Mouse (Mus musculus): Measurements from ENCODE around the gene Rph3al.

DNA sequence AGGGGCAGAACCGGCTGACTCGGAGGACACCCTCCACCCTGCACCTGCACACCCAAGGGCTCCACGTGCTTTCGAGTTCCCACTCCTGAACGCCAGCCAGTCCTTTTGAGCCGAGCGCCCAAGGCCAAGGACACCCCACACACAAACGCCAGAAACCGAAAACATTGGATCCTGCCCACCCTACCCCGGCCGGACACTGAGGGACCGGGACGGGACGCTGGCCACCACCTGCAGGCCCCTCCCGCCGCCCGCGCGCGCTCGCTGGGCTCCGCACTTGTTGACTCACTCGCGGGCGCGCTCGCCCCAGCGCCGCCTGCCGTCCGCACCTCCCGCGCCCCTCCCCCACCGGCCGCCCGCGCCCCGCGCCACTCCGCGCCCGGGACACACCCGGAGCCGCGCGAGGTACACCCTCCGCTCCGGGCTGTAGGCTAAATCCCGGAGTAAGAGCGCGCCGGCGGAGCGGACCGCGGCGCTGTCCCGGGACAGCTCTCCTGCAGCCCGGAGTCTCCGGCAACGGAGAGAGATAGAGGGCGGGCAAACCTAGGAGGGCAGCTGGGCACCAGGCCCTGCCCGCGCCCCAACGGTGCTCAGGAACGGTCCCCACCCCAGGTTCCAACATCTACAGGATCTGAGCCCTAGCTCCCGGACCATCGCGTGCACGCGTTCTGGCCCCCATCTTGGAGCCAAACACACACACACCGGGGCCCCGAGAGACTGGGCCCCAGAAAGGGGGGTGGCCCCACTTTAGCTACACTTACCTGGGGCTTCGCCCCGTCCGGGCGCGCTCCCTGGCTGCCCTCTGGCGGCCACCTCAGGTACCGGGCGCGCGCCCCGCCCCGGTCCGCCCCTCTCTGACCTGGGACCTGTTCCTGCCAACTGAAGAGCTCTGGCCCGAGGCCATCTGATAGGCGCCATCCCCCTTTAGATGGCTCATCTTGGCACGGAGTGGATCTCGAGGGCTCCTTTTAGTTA, 28.5 kb upstream of the Rph3al start:
- TF ChIP-seq CTCF (IDR thresholded peaks at IDR 0.05; ENCODE audit: extremely low read depth, insufficient read depth, insufficient read length, insufficient replicate concordance) (peak; percentile 92), POLR2A (IDR thresholded peaks at IDR 0.05; ENCODE audit: low read depth, low read length) (peak; percentile 26)
